Mouse (Mus musculus) ZHBTc4 (cell line): ENCODE measurements at regions not wholly inside any gene's neighbourhood (a gene's known extent, or its start where the extent isn't known, plus 50 kb on each side); places are given as distances from the start of the nearest gene placed in this dataset.

Experiments used
- DNase-seq: peaks from one replicate; pipeline ENCODE4 v3.0.0-alpha.2; 2011; ENCODE audit warnings: low read depth, low spot score

- peak; percentile 68 for DNase-seq
Measured at GRCm38 (mm10) chr4:19766701-19767100, 161.4 kb downstream of the Gm12353 start.
